Mouse (Mus musculus) regulatory T cell (primary cell): ENCODE data around the gene Mrps7.

ENCODE experiments used
- in situ Hi-C: fragments of 300-600 bp; cut with MboI, MseI; formaldehyde crosslinking; loops from one replicate; pipeline ENCODE4 v1.15.1; 2025; ENCODE audit warnings: high pct_unique_total_duplicates

Gene Mrps7

GRCm38 (mm10) chr11:115608421-115609399, 5.0 kb downstream of the Mrps7 start:
- in situ Hi-C loops = no loop called here

DNA sequence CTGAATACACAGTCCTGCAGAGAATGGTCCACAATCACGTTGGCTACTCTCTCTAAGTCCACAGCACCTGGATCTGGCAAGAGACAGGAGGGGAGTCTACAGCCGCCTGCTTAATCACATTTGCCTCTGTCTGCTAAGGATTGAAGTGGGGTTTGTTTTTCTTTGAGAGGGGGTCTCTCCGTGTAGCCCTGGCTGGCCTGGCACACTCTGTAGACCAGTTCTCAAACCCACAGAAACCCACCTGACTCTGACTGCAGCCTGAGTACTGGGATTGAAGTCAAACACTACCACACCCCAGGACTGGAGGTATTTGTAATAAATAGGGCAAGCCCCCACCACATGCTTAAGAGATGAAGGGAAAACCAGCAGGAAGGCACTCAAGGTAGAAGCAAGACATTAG, 5.9 kb downstream of the Mrps7 start:
- in situ Hi-C loops = no loop called here

DNA sequence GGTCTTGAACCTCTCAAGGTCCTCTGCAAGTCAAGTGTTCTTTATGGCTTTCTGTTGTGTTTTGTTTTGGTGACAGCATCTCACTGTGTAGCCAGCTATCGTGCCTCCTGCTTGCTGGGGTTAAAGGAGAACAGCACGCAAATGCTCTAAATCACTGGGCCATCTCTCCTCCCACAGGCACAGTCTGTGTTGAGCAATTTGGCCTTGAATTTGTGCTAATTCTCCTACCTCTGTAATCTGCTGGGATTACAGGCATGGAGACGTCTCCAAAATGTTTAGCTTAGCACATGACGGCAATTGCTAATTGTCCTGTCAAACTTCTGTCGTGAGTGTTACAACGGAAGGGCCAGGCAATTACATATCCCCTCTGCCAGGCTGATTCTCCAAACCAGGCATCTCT, 7.4 kb downstream of the Mrps7 start:
- in situ Hi-C loops = no loop called here

- in situ Hi-C loops = no loop called here
Measured at GRCm38 (mm10) chr11:115612059-115612409, 8.3 kb downstream of the Mrps7 start.

GRCm38 (mm10) chr11:115612410-115613137, 8.8 kb downstream of the Mrps7 start, which contains the start of gene Mif4gd:
TSS of gene Mif4gd (minus strand) at chr11:115612969.
- in situ Hi-C loops = no loop called here

- in situ Hi-C loops = no loop called here
Measured at GRCm38 (mm10) chr11:115613138-115613945, 9.6 kb downstream of the Mrps7 start.

DNA sequence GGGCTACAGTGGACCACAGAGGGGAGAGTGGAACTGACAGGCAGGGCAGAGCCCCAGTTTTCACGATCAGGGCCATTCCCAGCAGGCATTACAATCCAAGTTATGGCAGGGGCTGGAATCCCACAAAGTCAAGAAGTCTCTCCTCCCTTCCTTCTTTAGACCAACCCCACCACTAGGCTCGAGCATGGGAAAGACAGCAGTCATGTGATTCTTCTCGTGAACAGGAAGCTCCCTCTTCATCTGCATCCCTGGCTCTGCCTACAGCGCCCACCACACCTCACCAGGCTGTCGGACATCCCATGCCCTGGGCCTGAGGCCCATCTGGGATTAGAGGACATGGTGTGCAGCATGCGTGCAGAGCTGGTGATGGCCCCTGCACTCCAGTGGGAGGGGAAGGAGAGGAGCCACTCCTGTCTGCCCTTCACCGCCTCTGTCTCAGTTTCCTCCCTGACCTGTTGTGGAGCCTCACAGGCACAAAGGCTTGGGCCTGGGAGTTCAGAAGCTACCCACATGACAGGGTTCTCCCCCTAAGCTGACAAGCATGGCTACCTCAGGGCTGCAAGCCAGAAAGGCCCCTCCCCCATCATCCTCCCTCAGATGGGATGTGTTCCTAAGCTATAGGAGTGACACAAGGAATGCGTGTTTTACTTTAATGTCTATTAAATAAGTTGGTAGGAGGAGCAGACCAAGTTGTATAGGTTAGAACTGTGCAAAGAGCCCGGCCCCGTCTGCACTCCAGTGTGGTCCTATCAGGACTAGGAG, 10.8 kb downstream of the Mrps7 start:
- in situ Hi-C loops = no loop called here

- in situ Hi-C loops = no loop called here
Measured at GRCm38 (mm10) chr11:115615108-115615825, 11.5 kb downstream of the Mrps7 start.

GRCm38 (mm10) chr11:115615875-115616274, 12.2 kb downstream of the Mrps7 start:
- in situ Hi-C loops = no loop called here

DNA sequence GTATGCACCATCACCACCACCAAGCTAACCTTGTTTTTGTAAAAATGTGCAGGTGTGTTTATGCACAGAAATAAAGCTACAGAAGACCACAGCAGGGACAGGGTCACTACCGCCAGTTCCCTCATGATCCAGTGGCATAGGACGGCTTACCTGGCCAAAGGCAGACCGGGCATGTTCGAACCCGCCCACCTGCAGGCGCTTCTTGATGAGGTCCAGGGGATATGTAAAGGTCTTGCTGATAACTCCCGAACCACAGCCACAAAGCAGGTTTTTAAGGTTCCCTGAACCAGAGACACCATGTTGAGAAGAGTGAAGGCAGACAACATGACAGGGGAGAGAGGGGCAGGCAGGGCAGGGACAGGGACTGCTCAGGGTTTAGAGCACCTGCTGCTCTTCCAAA, 12.6 kb downstream of the Mrps7 start:
- in situ Hi-C loops = no loop called here

- in situ Hi-C loops = no loop called here
Measured at GRCm38 (mm10) chr11:115616893-115617292, 13.2 kb downstream of the Mrps7 start.

GRCm38 (mm10) chr11:115618001-115618400, 14.3 kb downstream of the Mrps7 start:
- in situ Hi-C loops = no loop called here

DNA sequence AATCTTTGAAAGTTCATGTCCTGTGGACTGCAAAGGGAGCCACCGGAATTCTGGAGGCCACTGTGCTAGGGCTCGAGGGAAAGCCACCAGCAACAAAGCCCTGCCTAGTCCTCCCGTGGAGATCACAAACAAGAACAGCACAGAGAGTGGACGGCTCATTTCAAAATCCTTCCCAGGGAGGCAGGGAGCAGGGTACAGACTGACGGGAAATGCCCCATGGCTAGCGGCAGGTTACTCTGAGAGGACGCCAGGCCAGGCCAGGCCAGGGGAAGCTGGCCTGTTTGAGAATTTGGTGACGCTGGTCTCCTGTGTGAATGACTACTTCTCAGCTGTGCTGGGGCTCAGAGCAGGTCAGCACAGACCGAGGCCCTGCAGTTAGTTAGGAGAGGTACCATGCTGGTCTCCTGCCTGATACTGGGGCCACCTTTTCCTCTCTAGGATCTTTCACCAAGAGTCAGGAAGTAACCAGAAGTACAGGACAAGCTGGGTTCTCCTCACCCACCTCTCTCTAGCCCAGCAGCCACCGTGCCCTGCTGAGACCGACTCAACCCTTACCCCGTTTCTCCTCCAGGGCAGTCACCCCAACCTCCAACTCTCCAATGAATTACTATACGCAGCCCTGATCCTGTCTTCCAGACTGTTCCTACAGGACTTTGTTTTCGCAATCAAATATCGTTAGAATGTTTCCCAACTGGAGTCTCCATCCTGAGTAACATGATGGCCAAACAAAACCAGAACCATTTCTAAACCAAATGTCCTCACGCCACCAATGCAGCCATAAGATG, 15.2 kb downstream of the Mrps7 start:
- in situ Hi-C loops = no loop called here

DNA sequence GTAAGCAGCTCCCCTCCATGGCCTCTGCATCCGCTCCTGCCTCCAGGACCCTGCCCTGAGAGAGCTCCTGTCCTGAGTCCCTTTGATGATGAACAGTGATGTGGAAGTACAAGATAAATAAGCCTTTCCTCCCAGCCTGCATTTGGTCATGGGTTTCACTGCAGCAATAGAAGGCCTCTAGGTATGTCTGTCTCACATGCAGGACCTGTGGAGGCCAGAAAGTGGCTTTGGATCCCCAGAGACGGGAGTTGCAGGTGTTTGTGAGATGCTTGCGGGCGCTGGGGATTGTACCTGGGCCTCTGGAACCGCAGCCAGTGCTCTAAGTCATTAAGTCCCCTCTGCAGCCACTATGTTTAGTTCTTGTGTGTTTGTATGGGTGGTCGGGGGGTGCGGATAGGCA, 16.2 kb downstream of the Mrps7 start:
- in situ Hi-C loops = loop anchor here (5.0 kb wide), 1 partner anchor 192 kb away; the partner anchor contains the start of genes Caskin2 and Tsen54

DNA sequence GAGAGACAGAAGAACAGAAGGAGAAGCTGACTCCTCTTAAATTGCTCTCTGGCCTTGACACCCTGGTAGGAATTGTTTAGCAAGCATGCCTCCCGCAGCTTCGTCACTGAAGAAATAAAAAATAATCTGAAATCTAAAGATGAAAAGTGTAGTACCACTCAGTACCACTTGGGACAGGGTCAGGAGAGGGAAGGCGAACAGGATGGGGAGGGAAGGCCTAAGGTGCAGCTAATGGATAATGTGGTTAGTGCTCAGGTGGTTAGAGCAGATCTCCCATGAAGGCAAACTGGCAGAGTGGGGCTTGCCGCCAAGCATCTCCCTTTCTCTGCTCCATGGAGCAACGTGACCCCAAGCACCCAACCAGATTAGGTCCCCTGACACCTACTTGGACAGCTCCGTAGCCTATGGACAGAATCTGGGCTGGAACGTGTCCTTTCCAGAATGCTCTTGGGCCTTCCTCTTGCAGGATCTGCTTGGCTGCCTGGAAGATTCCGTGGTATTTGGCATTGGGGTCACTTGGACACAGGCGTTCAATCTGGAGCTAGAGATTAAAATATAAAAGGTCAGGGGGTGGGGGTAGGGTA, 19.9 kb downstream of the Mrps7 start:
- in situ Hi-C loops = loop anchor here (5.0 kb wide), 1 partner anchor 189 kb away; the partner anchor contains the start of genes Caskin2 and Tsen54

DNA sequence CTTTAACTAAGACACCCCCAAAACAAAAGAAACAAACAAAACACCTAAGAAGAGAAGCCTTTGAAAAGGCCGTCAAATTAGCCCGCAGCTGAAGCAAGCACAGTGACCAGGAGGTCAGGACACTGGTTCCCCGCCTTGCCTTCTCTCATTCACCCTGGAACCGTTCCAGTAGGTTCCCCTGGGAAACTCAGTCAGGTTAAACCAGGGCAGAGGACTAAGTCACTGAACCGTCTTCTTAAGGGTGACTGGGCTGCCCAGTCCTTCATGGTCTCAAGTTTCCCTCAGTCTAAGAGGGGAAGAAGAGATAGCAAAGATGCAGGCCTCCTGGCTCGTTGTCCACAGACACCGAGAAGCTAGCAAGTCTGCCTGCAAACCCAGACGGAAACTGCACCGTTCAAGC, 22.2 kb downstream of the Mrps7 start:
- in situ Hi-C loops = loop anchor here (25.0 kb wide), 1 partner anchor 1711 kb away; no protein-coding TSS in a partner anchor

DNA sequence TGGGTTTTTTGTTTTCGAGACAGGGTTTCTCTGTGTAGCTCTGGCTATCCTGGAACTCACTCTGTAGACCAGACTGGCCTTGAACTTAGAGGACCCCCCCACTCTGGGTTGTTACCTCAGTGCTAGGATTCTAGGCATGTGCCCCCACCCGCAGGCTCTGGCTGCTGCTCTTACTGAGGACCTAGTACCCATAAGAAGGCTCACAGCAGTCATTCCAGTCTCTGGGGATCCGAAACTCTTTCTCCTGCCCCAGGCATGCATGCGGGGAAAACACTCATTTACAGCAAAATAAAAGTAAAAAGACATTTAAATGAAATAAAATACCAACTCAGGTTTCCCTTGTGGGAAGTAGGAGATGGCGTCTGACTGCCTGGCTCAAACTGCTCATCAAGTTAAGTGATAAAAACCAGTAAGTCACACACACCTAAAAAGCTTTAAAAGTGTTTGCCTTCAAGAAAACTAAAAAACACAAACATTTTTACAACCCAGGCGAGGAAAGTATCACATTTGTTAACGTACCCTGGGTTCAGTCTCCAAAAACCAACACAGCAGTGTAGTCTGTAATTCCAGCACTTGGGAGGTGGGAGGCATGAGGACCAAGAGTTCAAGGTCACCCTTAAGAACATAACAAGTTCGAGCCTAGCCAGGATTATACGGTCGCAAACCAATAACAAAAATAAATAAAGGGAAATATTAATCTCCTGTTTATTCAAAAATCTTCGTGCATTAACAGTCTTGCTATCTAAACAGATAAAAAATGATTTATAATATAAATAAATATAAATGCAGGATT, 23.3 kb downstream of the Mrps7 start:
- in situ Hi-C loops = loop anchor here (25.0 kb wide), 1 partner anchor 1710 kb away; no protein-coding TSS in a partner anchor
